Comparison of ENCODE assay signal across 24 mouse cellular contexts in genomic region chr2:142149310-142149709, GRCm38 (mm10).
"Had no signal": no experiment of that assay in that cellular context is flagged by ENCODE, and none has a peak within 500 bp of the region (broad histone marks: within the 10 kb centered on the region; RNA-seq: fewer than 3 reads in every experiment).

No protein-coding gene starts in this region.

- DNase-seq: gastrocnemius, postnatal 14 days; gastrocnemius, postnatal 36 days; heart, adult 11 months; heart, postnatal 10 days; heart, postnatal 4 days; kidney, adult 18-20 months; kidney, adult 8-10 months; kidney, postnatal 10 days; kidney, postnatal 25 days; kidney, postnatal 4 days had no signal

- H3K4me2 ChIP-seq: heart, embryonic 12.5 days; hindbrain, embryonic 12.5 days; hindbrain, embryonic 14.5 days; intestine, embryonic 15.5 days; limb, embryonic 15.5 days; liver, embryonic 12.5 days had no signal

- H3K36me3 ChIP-seq: heart, embryonic 10.5 days; heart, embryonic 12.5 days; hindbrain, embryonic 10.5 days; hindbrain, embryonic 12.5 days; intestine, embryonic 15.5 days; limb, embryonic 15.5 days; liver, embryonic 12.5 days had no signal

- H3K27ac ChIP-seq: heart, embryonic 10.5 days; hindbrain, embryonic 10.5 days; hindbrain, embryonic 12.5 days; hindbrain, embryonic 14.5 days; intestine, embryonic 15.5 days; layer of hippocampus, adult 2 months; left cerebral cortex, adult 2 months; limb, embryonic 15.5 days; liver, embryonic 12.5 days; liver, embryonic 14.5 days had no signal

- H3K27me3 ChIP-seq: heart, embryonic 12.5 days; hindbrain, embryonic 12.5 days; intestine, embryonic 15.5 days; limb, embryonic 15.5 days; liver, embryonic 12.5 days had no signal

- H3K9ac ChIP-seq: heart, embryonic 12.5 days; hindbrain, embryonic 12.5 days; hindbrain, embryonic 14.5 days; intestine, embryonic 15.5 days; limb, embryonic 15.5 days; liver, embryonic 12.5 days; liver, embryonic 14.5 days had no signal

- H3K9me3 ChIP-seq: heart, embryonic 10.5 days; heart, embryonic 12.5 days; hindbrain, embryonic 10.5 days; hindbrain, embryonic 12.5 days; intestine, embryonic 15.5 days; limb, embryonic 15.5 days; liver, embryonic 12.5 days had no signal

- H3K4me1 ChIP-seq: heart, embryonic 10.5 days; heart, embryonic 12.5 days; hindbrain, embryonic 10.5 days; hindbrain, embryonic 12.5 days; intestine, embryonic 15.5 days; limb, embryonic 15.5 days; liver, embryonic 12.5 days had no signal

- ATAC-seq: hindbrain, embryonic 16.5 days; inflammation-experienced regulatory T-cells, adult 6 months; intestine, embryonic 15.5 days; intestine, postnatal 0 days; liver, embryonic 12.5 days had no signal

- H3K4me3 ChIP-seq: heart, embryonic 10.5 days; heart, embryonic 12.5 days; hindbrain, embryonic 10.5 days; hindbrain, embryonic 12.5 days; intestine, embryonic 15.5 days; layer of hippocampus, adult 2 months; left cerebral cortex, adult 2 months; limb, embryonic 15.5 days; liver, embryonic 12.5 days had no signal
